Mouse (Mus musculus) forelimb bud, embryonic 11.5 days (tissue): ENCODE results near the gene Rars.
"Not testable (repeated sequence)": the region's sequence is repeated elsewhere in the genome, so short reads cannot be mapped to it uniquely, and the experiment has no call there.

ENCODE experiments used
- DNase-seq: peaks from one replicate; pipeline ENCODE4 v3.0.0-alpha.2; 2012; ENCODE audit warnings: low read depth, low spot score

Rars gene

GRCm38 (mm10) chr11:35834022-35834760, at the start of gene Rars:
Rars (minus strand) TSS chr11:35834506.
- peak; percentile 94 for DNase-seq

GRCm38 (mm10) chr11:35882777-35883176, 48.5 kb upstream of the Rars start:
- DNase-seq: no peak

- DNase-seq: no peak
These were observed 44.2 kb upstream of the Rars start for GRCm38 (mm10) chr11:35878559-35878897.

- no peak for DNase-seq
These were observed 43.6 kb upstream of the Rars start for GRCm38 (mm10) chr11:35877651-35878558.

GRCm38 (mm10) chr11:35873624-35874244, 39.4 kb upstream of the Rars start:
- DNase-seq: no peak

- no peak for DNase-seq
These were observed 36.7 kb upstream of the Rars start for GRCm38 (mm10) chr11:35870961-35871360.

- no peak for DNase-seq
These were observed 31.8 kb upstream of the Rars start for GRCm38 (mm10) chr11:35866140-35866539.

GRCm38 (mm10) chr11:35864981-35865604, 30.8 kb upstream of the Rars start:
- DNase-seq: peak; percentile 90

GRCm38 (mm10) chr11:35863653-35864052, 29.3 kb upstream of the Rars start:
- DNase-seq: no peak

- DNase-seq: no peak
These were observed 23.2 kb upstream of the Rars start for GRCm38 (mm10) chr11:35857395-35858067.

- DNase-seq: no peak
These were observed 22.2 kb upstream of the Rars start for GRCm38 (mm10) chr11:35856359-35857040.

GRCm38 (mm10) chr11:35855567-35855966, 21.3 kb upstream of the Rars start:
- no peak for DNase-seq

- DNase-seq: no peak
These were observed 20.6 kb upstream of the Rars start for GRCm38 (mm10) chr11:35854941-35855340.

GRCm38 (mm10) chr11:35853651-35854050, 19.3 kb upstream of the Rars start:
- DNase-seq: no peak

- peak; percentile 54 for DNase-seq
These were observed 18.4 kb upstream of the Rars start for GRCm38 (mm10) chr11:35852731-35853130.

GRCm38 (mm10) chr11:35844299-35844698, 10.0 kb upstream of the Rars start:
- no peak for DNase-seq

- DNase-seq: not testable (repeated sequence)
These were observed 8.3 kb upstream of the Rars start for GRCm38 (mm10) chr11:35842560-35842959.

- DNase-seq: no peak
These were observed 7.5 kb upstream of the Rars start for GRCm38 (mm10) chr11:35841738-35842325.

- DNase-seq: not testable (repeated sequence)
These were observed 6.5 kb upstream of the Rars start for GRCm38 (mm10) chr11:35840806-35841205.

GRCm38 (mm10) chr11:35840282-35840681, 6.0 kb upstream of the Rars start:
- DNase-seq: no peak
